Mouse (Mus musculus): ENCODE results near the gene Leo1. TPM values are rescaled to one million over a fixed set of nuclear protein-coding genes. Genes with fewer than 3 reads are reported as not detected.
A peak's percentile ranks its signal among the peaks of the same experiment; 100 is the strongest.

Gene Leo1
- total RNA-seq, 1 experiment: 66.2 TPM

DNA sequence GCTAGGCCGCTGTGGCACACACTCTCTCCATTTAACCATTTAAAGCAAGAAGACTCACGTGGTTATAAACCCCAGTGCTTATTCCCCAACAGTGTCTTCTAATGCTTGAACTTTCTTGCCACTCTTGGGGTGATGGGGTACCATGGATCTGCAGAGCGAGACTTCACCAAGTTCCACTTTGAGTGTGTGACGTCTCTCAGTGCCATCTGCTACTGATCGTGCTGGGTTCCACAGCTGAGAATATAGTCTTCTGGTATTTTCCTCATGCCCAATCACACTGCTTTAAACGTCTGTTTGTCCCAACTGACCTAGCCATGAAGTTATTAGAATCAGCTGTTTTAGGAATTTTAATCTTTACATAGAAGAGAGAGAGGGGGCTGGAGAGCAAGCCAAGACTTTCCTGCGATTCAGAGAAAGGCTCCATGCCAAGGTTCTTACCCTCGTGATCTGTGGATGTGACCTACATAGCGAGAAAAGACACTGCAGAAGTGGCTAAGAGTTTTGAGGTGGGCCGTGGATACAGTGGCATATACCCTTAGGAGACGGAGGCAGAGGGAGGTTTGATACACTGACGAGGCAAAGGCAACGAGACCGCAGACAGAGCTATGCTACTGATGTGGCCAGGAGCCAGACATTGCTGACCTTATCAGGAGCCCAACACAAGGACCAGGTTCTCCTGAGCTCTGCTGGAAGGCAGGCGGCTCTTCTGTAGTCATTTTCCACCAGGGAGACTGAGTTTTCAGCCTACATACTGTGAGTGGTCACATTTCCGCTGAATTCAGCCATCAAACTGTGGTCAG lies 10.3 kb upstream of the Leo1 start:
- no peaks in the 10 kb centered on the region for H3K9me3 ChIP-seq (ENCODE audit: control insufficient read depth, insufficient read depth, low read depth, low read length)
- H3K9ac ChIP-seq (ENCODE audit: insufficient read depth, low read depth, low read length, poor library complexity, severe bottlenecking): 0 out of 2 replicates have a peak overlapping the region, but pooled peaks have one; percentile 5
- H3K27ac ChIP-seq (ENCODE audit: insufficient read depth, low read depth, low read length, poor library complexity, severe bottlenecking): no peak overlapping the region
- no peak for DNase-seq (ENCODE audit: low read depth, low spot score)
- in situ Hi-C loops (cut with MboI; ENCODE audit: low sequenced_read_pairs in 2 of 2, unreplicated experiment in 2 of 2): no loop called here
- no peaks in the 10 kb centered on the region for H3K36me3 ChIP-seq (ENCODE audit: control insufficient read depth, insufficient read depth, low read length, poor library complexity, severe bottlenecking)
- TF ChIP-seq ZNF384 (IDR thresholded peaks at IDR 0.05; ENCODE audit: low read depth, low read length) (no peak), CHD2 (IDR thresholded peaks at IDR 0.05; ENCODE audit: low read depth, low read length) (no peak), HCFC1 (IDR thresholded peaks at IDR 0.05; ENCODE audit: borderline replicate concordance, insufficient read depth, low read length) (no peak), MAFK (IDR thresholded peaks at IDR 0.05; ENCODE audit: insufficient read depth, low read depth, low read length) (no peak), ZC3H11A (IDR thresholded peaks at IDR 0.05; ENCODE audit: borderline replicate concordance, low read depth, low read length) (no peak)
- H3K4me3 ChIP-seq (ENCODE audit: insufficient read depth in 1 of 2, low read depth in 1 of 2, low read length in 2 of 2, poor library complexity in 1 of 2, severe bottlenecking in 1 of 2): no peak overlapping the region
- H3K4me1 ChIP-seq (ENCODE audit: control insufficient read depth in 2 of 2, insufficient read depth in 2 of 2, low read length in 2 of 2, poor library complexity in 1 of 2): peaks cover 6 to 22% of the 10 kb centered on the region in 2 experiments

GRCm38 (mm10) chr9:75432694-75433093 lies 8.6 kb upstream of the Leo1 start:
- TF ChIP-seq MAFK (IDR thresholded peaks at IDR 0.05; ENCODE audit: insufficient read depth, low read depth, low read length) (no peak), CHD2 (IDR thresholded peaks at IDR 0.05; ENCODE audit: low read depth, low read length) (no peak), ZNF384 (IDR thresholded peaks at IDR 0.05; ENCODE audit: low read depth, low read length) (no peak), ZC3H11A (IDR thresholded peaks at IDR 0.05; ENCODE audit: borderline replicate concordance, low read depth, low read length) (no peak)
- no peaks in the 10 kb centered on the region for H3K9me3 ChIP-seq (ENCODE audit: control insufficient read depth, insufficient read depth, low read depth, low read length)
- peaks cover 9 to 16% of the 10 kb centered on the region in 2 experiments for H3K4me1 ChIP-seq (ENCODE audit: control insufficient read depth in 2 of 2, insufficient read depth in 2 of 2, low read length in 2 of 2, poor library complexity in 1 of 2)
- H3K36me3 ChIP-seq (ENCODE audit: control insufficient read depth, insufficient read depth, low read length, poor library complexity, severe bottlenecking): no peaks in the 10 kb centered on the region
- no peak overlapping the region for H3K4me3 ChIP-seq (ENCODE audit: insufficient read depth in 1 of 2, low read depth in 1 of 2, low read length in 2 of 2, poor library complexity in 1 of 2, severe bottlenecking in 1 of 2)
- no peak overlapping the region for H3K9ac ChIP-seq (ENCODE audit: insufficient read depth, low read depth, low read length, poor library complexity, severe bottlenecking)
- no peak for DNase-seq (ENCODE audit: low read depth, low spot score)
- no peak overlapping the region for H3K27ac ChIP-seq (ENCODE audit: insufficient read depth, low read depth, low read length, poor library complexity, severe bottlenecking)
- in situ Hi-C loops (cut with MboI; ENCODE audit: low sequenced_read_pairs in 2 of 2, unreplicated experiment in 2 of 2): no loop called here

DNA sequence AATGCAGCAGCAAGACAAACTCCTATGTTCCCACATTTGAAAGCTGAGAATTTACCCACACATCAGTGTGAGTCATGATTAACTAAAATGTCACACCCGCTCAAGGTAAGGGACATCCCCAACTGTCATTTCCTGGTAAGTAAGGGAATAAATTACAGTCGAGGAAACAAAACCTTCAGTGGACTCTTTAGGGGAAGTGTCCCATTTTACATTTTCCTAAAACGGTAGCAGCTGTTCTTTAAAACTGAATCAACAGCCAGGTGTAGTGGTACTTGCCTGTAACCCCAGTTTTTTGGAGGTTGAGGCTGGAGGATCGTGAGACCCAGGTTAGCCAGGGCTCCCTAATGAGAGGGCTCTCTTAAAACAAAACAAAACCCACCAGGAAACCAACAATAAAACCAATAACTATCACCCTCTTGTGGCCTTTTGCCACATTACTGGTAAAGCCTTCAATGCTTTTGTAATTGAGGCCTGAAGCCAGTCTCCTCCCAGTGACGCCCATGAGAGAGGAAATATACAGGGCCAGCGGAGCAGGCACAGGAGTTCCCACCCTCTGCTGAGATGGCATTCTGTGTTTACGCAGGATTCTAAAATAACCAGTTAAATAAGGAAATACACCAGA lies 7.0 kb upstream of the Leo1 start:
- Histone ChIP-seq H3K36me3 (ENCODE audit: control insufficient read depth, insufficient read depth, low read length, poor library complexity, severe bottlenecking) (no peaks in the 10 kb centered on the region), H3K9me3 (ENCODE audit: control insufficient read depth, insufficient read depth, low read depth, low read length) (no peaks in the 10 kb centered on the region), H3K9ac (ENCODE audit: insufficient read depth, low read depth, low read length, poor library complexity, severe bottlenecking) (no peak overlapping the region), H3K4me1 (ENCODE audit: control insufficient read depth in 2 of 2, insufficient read depth in 2 of 2, low read length in 2 of 2, poor library complexity in 1 of 2) (peaks cover 7 to 16% of the 10 kb centered on the region in 2 experiments), H3K4me3 (ENCODE audit: insufficient read depth in 1 of 2, low read depth in 1 of 2, low read length in 2 of 2, poor library complexity in 1 of 2, severe bottlenecking in 1 of 2) (no peak overlapping the region), H3K27ac (ENCODE audit: insufficient read depth, low read depth, low read length, poor library complexity, severe bottlenecking) (no peak overlapping the region)
- TF ChIP-seq HCFC1 (IDR thresholded peaks at IDR 0.05; ENCODE audit: borderline replicate concordance, insufficient read depth, low read length): no peak
- TF ChIP-seq ZNF384 (IDR thresholded peaks at IDR 0.05; ENCODE audit: low read depth, low read length): no peak
- no peak for TF ChIP-seq CHD2 (IDR thresholded peaks at IDR 0.05; ENCODE audit: low read depth, low read length)
- no peak for TF ChIP-seq ZC3H11A (IDR thresholded peaks at IDR 0.05; ENCODE audit: borderline replicate concordance, low read depth, low read length)
- TF ChIP-seq MAFK (IDR thresholded peaks at IDR 0.05; ENCODE audit: insufficient read depth, low read depth, low read length): no peak
- DNase-seq (ENCODE audit: low read depth, low spot score): peak; percentile 52
- in situ Hi-C loops (cut with MboI; ENCODE audit: low sequenced_read_pairs in 2 of 2, unreplicated experiment in 2 of 2): no loop called here

DNA sequence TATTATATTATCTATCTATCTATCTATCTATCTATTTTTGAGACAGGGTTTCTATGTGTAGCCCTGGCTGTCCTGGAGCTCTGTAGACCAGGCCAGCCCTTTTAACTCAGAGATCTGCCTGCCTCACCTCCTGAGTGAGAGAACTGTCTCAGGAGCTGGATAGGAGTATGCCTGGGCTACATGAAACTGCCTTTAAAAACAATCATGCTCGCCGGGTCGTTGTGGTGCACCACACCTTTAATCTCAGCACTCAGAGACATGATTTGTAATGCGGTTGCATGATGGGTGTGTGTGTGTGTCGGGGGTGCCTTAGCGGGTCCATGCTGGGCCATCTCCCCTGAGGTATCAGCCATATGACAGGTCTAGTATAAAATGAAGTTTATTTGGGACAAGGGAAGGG lies 6.5 kb upstream of the Leo1 start:
- Histone ChIP-seq H3K36me3 (ENCODE audit: control insufficient read depth, insufficient read depth, low read length, poor library complexity, severe bottlenecking) (no peaks in the 10 kb centered on the region), H3K4me3 (ENCODE audit: insufficient read depth in 1 of 2, low read depth in 1 of 2, low read length in 2 of 2, poor library complexity in 1 of 2, severe bottlenecking in 1 of 2) (no peak overlapping the region), H3K9ac (ENCODE audit: insufficient read depth, low read depth, low read length, poor library complexity, severe bottlenecking) (peak overlapping the region; percentile 1; the same call in 1 of the 2 replicates), H3K27ac (ENCODE audit: insufficient read depth, low read depth, low read length, poor library complexity, severe bottlenecking) (peak overlapping the region; percentile 57), H3K4me1 (ENCODE audit: control insufficient read depth in 2 of 2, insufficient read depth in 2 of 2, low read length in 2 of 2, poor library complexity in 1 of 2) (peaks cover 7 to 13% of the 10 kb centered on the region in 2 experiments), H3K9me3 (ENCODE audit: control insufficient read depth, insufficient read depth, low read depth, low read length) (no peaks in the 10 kb centered on the region)
- in situ Hi-C loops (cut with MboI; ENCODE audit: low sequenced_read_pairs in 2 of 2, unreplicated experiment in 2 of 2): no loop called here
- TF ChIP-seq MAFK (IDR thresholded peaks at IDR 0.05; ENCODE audit: insufficient read depth, low read depth, low read length): no peak
- TF ChIP-seq ZC3H11A (IDR thresholded peaks at IDR 0.05; ENCODE audit: borderline replicate concordance, low read depth, low read length): no peak
- TF ChIP-seq HCFC1 (IDR thresholded peaks at IDR 0.05; ENCODE audit: borderline replicate concordance, insufficient read depth, low read length): no peak
- TF ChIP-seq CHD2 (IDR thresholded peaks at IDR 0.05; ENCODE audit: low read depth, low read length): no peak
- no peak for TF ChIP-seq ZNF384 (IDR thresholded peaks at IDR 0.05; ENCODE audit: low read depth, low read length)
- no peak for DNase-seq (ENCODE audit: low read depth, low spot score)
